Mouse (Mus musculus) cerebellum, postnatal 25 days (tissue): ENCODE results near the gene Draxin.
"Not testable (repeated sequence)": the region's sequence is repeated elsewhere in the genome, so short reads cannot be mapped to it uniquely, and the experiment has no call there.

Source experiments
- DNase-seq, 2 experiments: peaks; one replicate each; pipeline ENCODE4 v3.0.0; 2021; ENCODE audit warnings: mixed read lengths in 2 of 2

The Draxin gene

DNA sequence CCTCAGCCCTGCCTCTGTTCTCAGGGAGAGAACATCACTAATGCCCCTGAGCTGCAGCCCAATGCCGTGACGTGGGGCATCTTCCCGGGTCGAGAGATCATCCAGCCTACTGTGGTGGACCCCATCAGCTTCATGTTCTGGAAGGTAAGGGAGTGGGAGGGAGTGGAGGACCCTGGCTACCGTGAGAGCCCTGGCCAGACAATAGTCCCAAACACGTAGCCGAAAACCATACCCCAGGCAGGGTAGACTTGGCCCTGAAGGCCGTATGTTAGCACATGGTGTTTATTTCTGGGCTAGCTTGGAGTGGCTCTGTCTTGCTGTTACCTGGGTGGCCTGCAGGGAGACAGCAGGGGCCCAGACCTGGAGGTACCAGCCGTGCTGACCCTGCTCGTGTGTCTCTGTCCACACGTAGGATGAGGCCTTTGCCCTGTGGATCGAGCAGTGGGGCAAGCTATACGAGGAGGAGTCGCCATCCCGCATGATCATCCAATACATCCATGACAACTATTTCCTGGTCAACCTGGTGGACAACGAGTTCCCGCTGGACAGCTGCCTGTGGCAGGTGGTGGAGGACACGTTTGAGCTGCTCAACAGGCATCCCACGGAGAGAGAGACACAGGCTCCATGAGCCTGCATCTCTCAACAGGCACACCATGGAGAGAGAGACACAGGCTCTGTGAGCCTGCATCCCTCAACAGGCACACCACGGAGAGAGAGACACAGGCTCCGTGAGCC is 75.4 kb downstream of the Draxin start:
- DNase-seq: peak; percentile 74

DNA sequence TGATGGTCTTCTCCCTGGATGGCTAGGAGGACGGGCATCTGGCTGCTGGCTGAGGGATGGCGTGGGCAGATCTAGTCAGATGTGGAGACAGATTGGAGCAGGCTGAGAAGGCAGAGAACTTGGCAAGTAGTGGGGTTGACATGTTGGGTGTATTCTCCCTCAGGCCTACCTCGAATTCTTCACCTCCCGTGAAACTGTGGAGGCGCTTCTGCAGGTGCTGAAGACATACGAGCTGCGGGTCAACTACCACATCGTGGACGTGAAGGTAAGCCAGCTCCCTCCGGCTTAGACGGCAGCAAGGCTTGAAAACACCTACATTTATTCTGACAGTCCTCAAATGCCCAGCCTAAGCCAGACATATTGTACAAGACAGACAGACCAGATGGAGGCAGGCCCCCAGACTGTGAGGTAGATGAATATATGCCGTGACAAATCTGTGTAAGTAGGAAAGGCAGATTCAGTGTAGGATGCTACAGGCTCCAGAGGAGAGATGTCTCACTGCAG is 77.0 kb downstream of the Draxin start:
- DNase-seq: peak in 1 of 2 experiments; percentile 30

DNA sequence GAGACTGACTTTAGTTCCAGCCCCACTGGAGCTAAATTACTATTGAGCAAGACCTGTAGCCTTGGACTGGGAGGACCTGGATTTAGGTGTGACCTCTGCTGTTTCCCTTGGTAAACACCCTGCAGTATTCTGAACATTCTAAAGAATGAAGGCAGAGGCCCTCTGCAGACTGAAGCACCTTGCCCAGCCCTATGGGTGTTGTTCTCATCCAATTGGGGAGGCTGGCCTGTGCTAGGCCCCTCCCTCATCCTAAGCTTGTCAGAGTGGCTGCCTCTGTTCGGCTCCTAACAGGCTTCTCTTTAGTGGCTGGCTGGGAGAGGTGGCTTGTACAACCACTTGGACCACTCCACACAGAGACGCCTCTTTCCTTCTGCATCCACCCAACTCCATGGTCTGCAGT is 77.5 kb downstream of the Draxin start:
- DNase-seq: no peak

DNA sequence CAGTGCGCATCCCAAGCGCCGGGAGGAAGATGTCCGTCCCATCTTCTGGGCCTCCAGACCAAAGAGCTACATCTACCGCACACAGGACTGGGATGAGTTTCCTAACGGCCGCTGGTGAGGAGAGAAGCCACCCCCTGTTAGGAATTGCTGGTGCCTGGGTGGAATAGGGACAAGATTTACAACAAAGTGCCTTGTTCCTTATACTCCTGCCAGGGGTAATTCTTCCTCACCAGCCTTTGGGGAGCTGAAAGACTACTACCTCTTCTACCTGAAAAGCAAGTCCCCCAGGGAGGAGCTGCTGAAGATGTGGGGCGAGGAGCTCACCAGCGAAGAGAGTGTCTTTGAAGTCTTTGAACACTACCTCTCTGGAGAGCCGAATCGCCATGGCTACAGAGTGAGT is 78.6 kb downstream of the Draxin start:
- DNase-seq: no peak

DNA sequence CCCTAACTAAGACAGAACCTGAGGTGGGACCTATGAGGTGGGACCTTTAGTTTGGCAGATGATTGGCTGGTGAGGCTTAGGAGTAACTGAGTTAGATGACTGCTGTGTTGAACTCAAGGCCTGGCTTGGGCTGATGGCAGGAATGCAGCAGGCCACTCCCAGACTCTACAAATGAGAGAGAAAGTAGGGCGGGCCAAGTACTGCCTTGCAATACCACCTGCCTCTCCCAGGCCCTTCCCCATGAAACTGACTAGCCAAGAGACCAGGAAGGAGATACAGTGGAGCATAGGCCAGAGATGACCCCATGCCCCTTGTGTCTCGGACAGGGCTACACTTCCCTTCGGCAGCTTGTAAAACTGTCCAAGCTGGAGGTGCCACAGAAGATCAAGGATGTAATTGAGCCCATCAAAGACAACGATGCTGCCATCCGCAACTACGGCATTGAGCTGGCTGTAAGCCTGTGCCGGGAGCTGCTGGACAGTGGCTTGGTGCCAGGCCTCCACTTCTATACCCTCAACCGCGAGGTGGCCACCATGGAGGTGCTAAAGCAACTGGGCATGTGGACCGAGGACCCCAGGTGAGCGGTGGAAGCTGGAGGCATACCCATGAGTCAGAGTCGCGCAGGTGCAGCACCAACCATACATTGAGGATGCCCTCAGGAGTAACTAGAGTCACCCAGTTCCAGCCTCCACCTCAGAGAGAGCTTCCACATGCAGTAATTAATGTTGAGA is 79.3 kb downstream of the Draxin start:
- no peak for DNase-seq

DNA sequence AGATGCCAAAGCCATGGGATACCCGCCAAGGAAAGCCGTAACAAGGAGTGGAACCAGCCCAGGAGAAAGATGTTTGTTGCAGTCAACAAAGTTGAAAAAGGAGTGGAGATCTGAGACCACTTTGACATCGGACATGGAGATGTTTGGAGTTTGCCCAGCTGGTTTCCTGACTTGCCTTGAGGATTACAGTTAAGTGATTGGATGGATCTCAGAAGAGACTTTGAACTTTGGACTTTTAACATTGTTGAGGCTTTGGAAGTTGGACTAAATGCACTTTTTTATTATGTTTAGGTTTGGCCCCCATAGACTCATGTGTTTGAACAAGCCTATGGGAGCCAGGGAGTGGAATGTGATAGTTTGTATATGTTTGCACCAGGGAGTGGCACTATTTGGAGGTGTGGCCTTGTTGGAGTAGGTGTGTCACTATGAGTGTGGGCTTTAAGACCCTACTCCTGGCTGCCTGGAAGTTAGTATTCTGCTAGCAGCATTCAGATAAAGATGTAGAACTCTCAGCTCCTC is 80.0 kb downstream of the Draxin start:
- DNase-seq: not testable (repeated sequence)
